Mouse (Mus musculus) G1E (cell line): ENCODE results near the gene 1810009A15Rik.
"Not testable (repeated sequence)": the region's sequence is repeated elsewhere in the genome, so short reads cannot be mapped to it uniquely, and the experiment has no call there.

Source experiments
- CTCF ChIP-seq: IDR thresholded peaks from 2 replicates; pipeline ENCODE4 v1.5.1; 2012; ENCODE audit warnings: low read depth, low read length, inconsistent platforms, mixed read lengths
- GATA1 ChIP-seq: IDR thresholded peaks from 2 replicates; pipeline ENCODE4 v1.6.1; 2012; ENCODE audit warnings: borderline replicate concordance, low read length, inconsistent platforms, mixed read lengths
- TAL1 ChIP-seq: conservative IDR thresholded peaks from 2 replicates; pipeline ENCODE4 v1.6.1; 2012; ENCODE audit warnings: low read depth, low read length, inconsistent platforms, mixed read lengths

- TF ChIP-seq GATA1, CTCF, TAL1: not testable (repeated sequence)
Observed at GRCm38 (mm10) chr19:8896231-8896630, 7.6 kb downstream of the 1810009A15Rik start.
